Mouse (Mus musculus): ENCODE measurements around the gene Doc2a.

- no peak for TF ChIP-seq POLR2A (IDR thresholded peaks at IDR 0.05; ENCODE audit: insufficient read depth, low read depth, low read length)
- no peak for TF ChIP-seq CTCF (IDR thresholded peaks at IDR 0.05; ENCODE audit: insufficient read depth, low read depth, low read length)
These were observed 494 bp downstream of the Doc2a start for GRCm38 (mm10) chr7:126847421-126848398.
